Mouse (Mus musculus) liver, embryonic 13.5 days (tissue): Measurements from ENCODE around the gene Casz1. TPM values are rescaled to one million over a fixed set of nuclear protein-coding genes. Genes with fewer than 3 reads are reported as not detected.

Experiments used
- ATAC-seq: fragments of 200-750 bp; cut with Nextera tagmentation; 2 replicates; pipeline ENCODE4 v1.8.0; 2017; ENCODE audit warnings: low read depth, mild to moderate bottlenecking, moderate number of reproducible peaks, moderate library complexity
- DNase-seq: peaks from one replicate; pipeline ENCODE4 v3.0.0; 2022
- H3K27ac ChIP-seq: fragments of 300-500 bp; sonication (generic); 2 replicates; pipeline ENCODE4 v1.5.1; 2015; ENCODE audit warnings: moderate library complexity, mild to moderate bottlenecking, inconsistent platforms
- H3K27me3 ChIP-seq: fragments of 300-500 bp; sonication (generic); 2 replicates; pipeline ENCODE4 v1.6.1; 2015; ENCODE audit warnings: mild to moderate bottlenecking, inconsistent platforms
- H3K36me3 ChIP-seq: fragments of 300-500 bp; sonication (generic); 2 replicates; pipeline ENCODE4 v1.6.1; 2015; ENCODE audit warnings: mild to moderate bottlenecking, inconsistent platforms
- H3K4me1 ChIP-seq: fragments of 300-500 bp; sonication (generic); replicated peaks from 2 replicates; pipeline ENCODE4 v1.6.1; 2015; ENCODE audit warnings: inconsistent platforms
- H3K4me2 ChIP-seq: fragments of 300-500 bp; sonication (generic); 2 replicates; pipeline ENCODE4 v1.6.1; 2015; ENCODE audit warnings: inconsistent platforms, mild to moderate bottlenecking, moderate library complexity
- H3K4me3 ChIP-seq: fragments of 300-500 bp; sonication (generic); replicated peaks from 2 replicates; pipeline ENCODE4 v1.5.1; 2015; ENCODE audit warnings: mild to moderate bottlenecking, inconsistent platforms
- H3K9ac ChIP-seq: fragments of 300-500 bp; sonication (generic); 2 replicates; pipeline ENCODE4 v1.6.1; 2015; ENCODE audit warnings: mild to moderate bottlenecking, inconsistent platforms
- H3K9me3 ChIP-seq: fragments of 300-500 bp; sonication (generic); replicated peaks from 2 replicates; pipeline ENCODE4 v1.6.1; 2016; ENCODE audit warnings: inconsistent platforms
- WGBS: fragments of 180-500 bp; shearing (Covaris S2); methylation state at CpG from one replicate; pipeline ENCODE4 v1.1.7; 2015; ENCODE audit not compliant: insufficient replicate concordance; 5-methylcytosine and 5-hydroxymethylcytosine counted together
- polyA plus RNA-seq: library from polyadenylated mRNA; unstranded; fragments of >200 nt; fragmentation: Nextera tagmentation; extraction: Ambion mirVana; gene quantifications from 2 replicates; pipeline ENCODE4 v1.2.1, GENCODE M21; 2015

Casz1 gene
- polyA plus RNA-seq, 1 experiment from 2014 or later: 0.45 TPM

DNA sequence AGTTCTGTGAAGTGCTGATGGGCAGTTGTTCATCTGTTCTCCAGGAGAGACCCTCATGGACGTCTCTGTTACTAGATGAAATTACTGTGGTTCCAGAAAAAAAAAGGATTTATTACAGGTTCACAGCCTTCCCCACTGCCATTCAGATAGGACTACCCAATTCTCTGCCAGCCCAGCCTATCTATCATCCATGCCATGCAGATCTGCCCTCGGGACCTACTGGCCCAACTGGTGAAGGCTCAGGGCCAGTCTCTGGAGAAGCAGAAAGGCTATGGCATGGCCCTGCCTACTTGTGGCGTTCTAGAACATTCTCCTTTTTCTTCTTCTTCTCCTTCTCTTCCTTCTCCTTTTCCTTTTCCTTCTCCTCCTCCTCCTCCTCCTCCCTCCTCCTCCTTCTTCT is 75.4 kb downstream of the Casz1 start:
- Histone ChIP-seq H3K36me3 (no peaks in the 10 kb centered on the region), H3K4me2 (no peak overlapping the region), H3K9ac (no peak overlapping the region), H3K4me3 (no peak overlapping the region), H3K9me3 (no peaks in the 10 kb centered on the region), H3K4me1 (peaks cover 22% of the 10 kb centered on the region), H3K27me3 (peaks cover 81% of the 10 kb centered on the region), H3K27ac (no peak overlapping the region)
- no peak for ATAC-seq
- 57% methylated on average over 3 of the region's 3 CpGs for WGBS
- no peak for DNase-seq

DNA sequence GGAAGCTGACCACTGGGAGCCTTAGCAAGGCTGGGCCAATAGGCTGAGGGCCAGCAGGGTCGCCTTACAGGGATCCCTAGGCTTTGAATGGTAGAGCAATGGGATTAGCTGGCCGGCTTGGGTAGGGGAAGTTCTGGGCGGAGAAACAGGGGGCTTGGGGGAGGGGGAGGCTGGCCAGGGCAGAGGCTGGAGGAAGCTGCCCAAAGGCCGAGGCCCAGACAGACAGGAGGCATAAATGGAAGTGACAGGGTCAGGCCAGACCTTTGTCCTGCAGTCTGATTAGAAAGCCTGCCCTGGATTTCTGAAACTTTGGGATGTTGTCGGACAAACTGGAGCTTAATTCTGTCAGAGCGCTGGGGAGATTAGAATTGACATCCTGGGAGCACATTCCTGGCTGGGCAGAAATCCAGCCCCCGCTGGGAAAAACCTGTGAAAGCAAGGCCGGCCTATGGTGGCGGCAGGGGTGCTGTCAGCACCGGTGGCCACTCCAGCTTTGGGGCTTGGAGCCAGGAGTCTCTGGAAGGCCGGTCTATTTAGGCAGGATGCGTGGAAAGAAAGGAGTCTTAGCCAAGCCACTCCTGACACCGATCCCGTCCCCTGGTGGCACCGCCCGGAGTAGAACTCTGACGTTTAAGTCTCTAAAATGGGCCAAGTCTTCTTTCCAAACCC is 76.9 kb downstream of the Casz1 start:
- 38% methylated on average over 17 of the region's 17 CpGs for WGBS
- H3K27ac ChIP-seq: no peak overlapping the region
- H3K9me3 ChIP-seq: no peaks in the 10 kb centered on the region
- no peak overlapping the region for H3K4me2 ChIP-seq
- peaks cover 83% of the 10 kb centered on the region for H3K27me3 ChIP-seq
- H3K4me1 ChIP-seq: peaks cover 22% of the 10 kb centered on the region
- ATAC-seq (no peak), DNase-seq (no peak)
- H3K4me3 ChIP-seq: no peak overlapping the region
- H3K9ac ChIP-seq: no peak overlapping the region
- no peaks in the 10 kb centered on the region for H3K36me3 ChIP-seq

DNA sequence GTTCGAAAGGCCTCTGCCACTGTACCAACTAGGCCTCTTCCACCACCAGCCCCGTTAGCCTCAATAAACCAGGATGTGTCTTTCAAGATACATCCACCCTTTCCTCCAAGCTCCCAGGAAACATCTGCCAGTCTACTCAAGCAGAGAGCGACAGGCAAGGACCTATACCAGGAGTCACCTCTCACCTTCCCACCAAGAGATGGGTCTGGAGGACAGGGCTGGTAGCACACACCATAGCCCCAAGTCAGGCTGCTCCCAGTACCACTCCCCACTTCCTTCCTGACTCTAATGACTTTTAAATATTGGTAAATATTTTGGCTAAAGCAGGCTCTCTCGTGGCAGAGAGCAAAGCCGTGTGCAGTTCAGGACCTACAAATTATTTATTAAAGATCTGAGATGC is 77.6 kb downstream of the Casz1 start:
- Histone ChIP-seq H3K9me3 (no peaks in the 10 kb centered on the region), H3K27me3 (peaks cover 84% of the 10 kb centered on the region), H3K4me3 (no peak overlapping the region), H3K4me1 (peaks cover 22% of the 10 kb centered on the region), H3K4me2 (no peak overlapping the region), H3K27ac (no peak overlapping the region), H3K36me3 (no peaks in the 10 kb centered on the region), H3K9ac (no peak overlapping the region)
- ATAC-seq (no peak), DNase-seq (no peak)
- WGBS: 62% methylated on average over 5 of the region's 5 CpGs

DNA sequence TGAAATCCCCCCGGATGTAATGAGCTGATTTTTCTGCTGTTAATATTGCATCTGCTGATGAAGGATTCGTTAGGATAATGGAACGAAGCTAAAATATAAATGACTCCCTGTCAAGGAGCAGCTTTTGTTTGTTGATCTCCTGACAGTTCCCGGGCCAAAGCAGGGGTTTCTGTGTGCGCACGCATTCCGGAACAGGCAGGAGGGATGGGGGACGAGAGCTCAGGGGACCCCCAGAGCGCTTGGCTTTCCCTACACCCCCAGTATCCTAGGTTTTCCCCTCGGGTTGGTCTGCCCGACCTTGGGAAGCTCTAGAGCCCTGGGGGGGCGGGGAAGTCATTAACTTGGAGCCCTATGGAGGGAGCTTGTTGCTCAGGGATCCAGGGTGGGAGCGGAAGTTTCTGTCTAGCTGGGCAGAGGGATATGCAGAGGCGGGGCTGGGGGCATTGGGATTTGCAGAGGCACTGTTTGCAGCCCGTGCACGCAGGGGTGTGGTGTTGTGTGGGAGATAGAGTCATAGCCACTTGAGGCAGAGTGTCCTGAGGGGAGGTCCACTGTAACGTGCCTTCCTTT is 78.2 kb downstream of the Casz1 start:
- no peak for DNase-seq
- H3K4me1 ChIP-seq: peaks cover 18% of the 10 kb centered on the region
- H3K27ac ChIP-seq: no peak overlapping the region
- no peak for ATAC-seq
- 22% methylated on average over 17 of the region's 17 CpGs for WGBS
- H3K4me3 ChIP-seq: no peak overlapping the region
- H3K9me3 ChIP-seq: no peaks in the 10 kb centered on the region
- H3K27me3 ChIP-seq: peaks cover 83% of the 10 kb centered on the region
- H3K4me2 ChIP-seq: no peak overlapping the region
- H3K36me3 ChIP-seq: no peaks in the 10 kb centered on the region
- no peak overlapping the region for H3K9ac ChIP-seq

DNA sequence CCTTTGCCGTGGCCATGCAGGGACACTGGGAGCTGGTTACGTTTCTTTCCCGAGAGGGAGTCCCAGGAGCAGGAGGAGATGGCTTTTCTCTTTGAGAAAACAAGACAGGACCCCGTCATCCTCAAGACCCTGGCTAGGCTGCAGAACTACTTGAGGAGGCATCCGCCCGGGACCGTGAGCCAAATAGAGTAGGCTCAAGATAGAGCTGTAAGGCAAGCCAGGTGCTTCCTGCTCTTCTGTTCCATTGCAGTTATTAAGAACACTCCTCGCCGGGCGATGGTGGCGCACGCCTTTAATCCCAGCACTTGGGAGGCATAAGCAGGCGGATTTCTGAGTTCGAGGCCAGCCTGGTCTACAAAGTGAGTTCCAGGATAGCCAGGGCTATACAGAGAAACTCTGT is 80.4 kb downstream of the Casz1 start:
- 69% methylated on average over 14 of the region's 14 CpGs for WGBS
- no peak overlapping the region for H3K27ac ChIP-seq
- no peak overlapping the region for H3K4me2 ChIP-seq
- H3K9me3 ChIP-seq: no peaks in the 10 kb centered on the region
- ATAC-seq (no peak), DNase-seq (no peak)
- no peak overlapping the region for H3K9ac ChIP-seq
- no peaks in the 10 kb centered on the region for H3K36me3 ChIP-seq
- peaks cover 5% of the 10 kb centered on the region for H3K4me1 ChIP-seq
- no peak overlapping the region for H3K4me3 ChIP-seq
- peaks cover 84% of the 10 kb centered on the region for H3K27me3 ChIP-seq

DNA sequence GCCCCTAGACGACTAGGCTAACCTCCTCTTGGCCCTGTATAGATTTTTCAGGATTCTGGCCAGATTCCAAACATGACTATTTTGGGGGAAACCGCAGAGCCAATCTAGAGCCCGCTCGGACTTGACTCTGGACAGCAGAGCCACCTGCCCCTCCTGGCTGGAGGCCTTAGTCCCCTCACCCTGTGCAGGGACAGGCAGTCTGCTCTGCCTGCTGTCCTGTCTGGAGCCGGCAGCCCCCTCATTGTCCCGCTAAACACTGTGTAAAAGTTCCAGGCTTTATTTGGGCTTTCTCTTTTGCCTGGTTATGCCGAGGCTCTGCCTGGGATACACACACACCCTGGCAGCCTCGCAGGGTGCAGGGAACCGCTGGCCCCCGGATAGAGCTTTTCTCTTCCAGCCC is 81.2 kb downstream of the Casz1 start:
- H3K27ac ChIP-seq: no peak overlapping the region
- peaks cover 3% of the 10 kb centered on the region; the same call in 1 of the 2 replicates for H3K4me1 ChIP-seq

DNA sequence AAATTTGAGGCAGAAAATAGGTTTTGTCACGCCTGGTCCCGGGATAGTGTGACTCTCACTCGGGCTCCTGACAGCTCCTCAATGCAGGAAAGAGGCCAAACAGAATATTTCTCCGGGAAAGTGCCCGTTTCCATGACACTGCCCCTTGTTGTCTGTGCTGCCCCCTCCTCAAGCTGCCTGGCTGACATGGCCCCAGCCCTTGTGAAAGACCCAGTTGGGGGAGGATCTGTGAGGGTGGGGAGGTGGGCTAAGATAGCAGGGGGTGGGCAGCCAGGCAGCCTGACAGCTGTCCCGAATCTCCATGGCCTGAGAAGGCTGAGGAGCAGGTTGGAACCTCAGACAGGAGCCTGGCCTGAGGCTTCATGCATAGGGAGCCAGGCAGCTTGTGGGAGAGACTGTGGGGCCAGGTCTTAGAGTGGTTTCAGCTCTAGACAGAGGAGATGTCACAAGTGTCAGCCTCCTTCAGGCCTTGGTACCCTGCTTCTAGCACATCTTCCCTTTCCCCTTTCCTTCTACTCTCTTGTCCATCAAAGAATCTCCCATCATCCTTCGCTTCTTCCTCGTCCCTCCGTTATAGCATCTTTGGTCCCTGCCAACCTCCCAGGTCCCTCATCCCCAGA is 81.8 kb downstream of the Casz1 start:
- no peak for ATAC-seq
- Histone ChIP-seq H3K4me3 (no peak overlapping the region), H3K36me3 (no peaks in the 10 kb centered on the region), H3K9me3 (no peaks in the 10 kb centered on the region), H3K4me1 (0 out of 2 replicates have a peak, but pooled peaks cover 5% of the 10 kb centered on the region), H3K4me2 (no peak overlapping the region), H3K9ac (no peak overlapping the region), H3K27me3 (peaks cover 86% of the 10 kb centered on the region), H3K27ac (no peak overlapping the region)
- no peak for DNase-seq
- WGBS: 51% methylated on average over 9 of the region's 9 CpGs

More for the DNA sequence above, 81.2 kb downstream of the Casz1 start:
- Histone ChIP-seq H3K4me3 (no peak overlapping the region), H3K4me2 (no peak overlapping the region), H3K27me3 (peaks cover 86% of the 10 kb centered on the region), H3K36me3 (no peaks in the 10 kb centered on the region), H3K9me3 (no peaks in the 10 kb centered on the region), H3K9ac (no peak overlapping the region)
- 48% methylated on average over 10 of the region's 10 CpGs for WGBS
- ATAC-seq (no peak), DNase-seq (no peak)

DNA sequence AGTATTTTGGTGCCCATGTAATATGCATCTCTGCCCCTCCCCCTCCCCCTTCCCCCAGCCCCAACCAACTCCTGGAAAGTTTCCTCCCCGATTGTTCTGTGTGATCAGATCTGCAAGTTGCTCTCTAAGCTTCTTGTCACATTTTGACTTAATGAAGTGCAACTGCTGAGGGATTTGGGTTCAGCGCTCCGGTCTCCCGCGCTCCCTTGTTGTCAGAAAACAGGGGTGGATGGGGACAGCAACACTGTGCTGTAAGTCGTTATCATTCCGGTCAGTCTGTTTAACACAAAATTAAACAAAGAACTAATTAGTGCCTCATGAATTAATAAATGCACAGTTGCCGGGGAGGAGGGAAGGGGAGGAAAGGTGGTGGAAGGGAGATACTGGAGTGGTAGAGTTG is 84.0 kb downstream of the Casz1 start:
- Histone ChIP-seq H3K9me3 (no peaks in the 10 kb centered on the region), H3K4me1 (0 out of 2 replicates have a peak, but pooled peaks cover 4% of the 10 kb centered on the region), H3K27ac (no peak overlapping the region), H3K36me3 (no peaks in the 10 kb centered on the region), H3K9ac (no peak overlapping the region), H3K4me2 (no peak overlapping the region), H3K27me3 (peaks cover 86% of the 10 kb centered on the region), H3K4me3 (no peak overlapping the region)
- 47% methylated on average over 8 of the region's 8 CpGs for WGBS
- DNase-seq (no peak), ATAC-seq (no peak)

DNA sequence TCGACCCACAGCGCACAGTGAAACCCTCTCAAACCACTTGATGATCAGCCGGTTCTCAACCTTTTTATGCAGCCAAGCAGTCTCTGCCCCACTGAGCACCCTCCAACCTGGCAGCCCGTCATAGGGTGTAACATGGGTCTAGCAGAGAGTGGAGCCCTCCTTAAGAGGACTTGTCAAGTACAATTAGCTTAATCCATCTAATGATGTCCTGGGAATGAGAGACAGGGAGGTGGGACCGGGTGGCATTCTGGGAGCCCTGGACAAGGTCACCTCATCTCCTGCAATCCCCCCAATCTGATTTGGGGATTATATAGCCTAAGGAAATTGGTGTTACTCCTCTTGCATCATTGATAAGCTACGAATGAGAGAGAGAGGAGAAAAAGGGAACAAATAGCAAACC is 84.8 kb downstream of the Casz1 start:
- Histone ChIP-seq H3K4me1 (0 out of 2 replicates have a peak, but pooled peaks cover 4% of the 10 kb centered on the region), H3K36me3 (no peaks in the 10 kb centered on the region), H3K4me3 (no peak overlapping the region), H3K9me3 (no peaks in the 10 kb centered on the region), H3K27me3 (peaks cover 89% of the 10 kb centered on the region), H3K9ac (no peak overlapping the region), H3K4me2 (no peak overlapping the region), H3K27ac (no peak overlapping the region)
- WGBS: 55% methylated on average over 6 of the region's 6 CpGs
- ATAC-seq (no peak), DNase-seq (no peak)

DNA sequence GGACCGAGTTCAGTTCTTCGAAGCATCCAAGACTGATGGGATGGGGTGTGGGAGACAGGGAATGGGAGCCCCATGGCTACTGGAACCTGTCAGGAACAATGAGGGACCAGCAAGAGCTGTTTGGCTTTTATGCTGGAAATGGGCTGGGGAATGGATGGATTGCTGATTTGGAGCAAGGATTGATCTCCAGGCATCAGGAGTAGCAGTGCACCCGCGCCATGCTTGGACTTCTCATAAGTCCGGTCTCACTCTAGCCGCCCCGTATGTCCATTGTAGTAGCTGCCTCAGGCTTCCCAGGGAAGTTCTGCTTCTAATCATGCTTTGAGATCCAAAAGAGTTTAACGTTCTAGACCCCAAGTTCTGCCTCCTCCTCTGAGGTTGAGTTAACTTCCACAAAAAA is 86.2 kb downstream of the Casz1 start:
- ATAC-seq (no peak), DNase-seq (no peak)
- H3K36me3 ChIP-seq: no peaks in the 10 kb centered on the region
- WGBS: 57% methylated on average over 8 of the region's 8 CpGs
- H3K27me3 ChIP-seq: peaks cover 92% of the 10 kb centered on the region
- H3K4me1 ChIP-seq: 0 out of 2 replicates have a peak, but pooled peaks cover 4% of the 10 kb centered on the region
- peak overlapping the region; percentile 58; the same call in 1 of the 2 replicates for H3K4me2 ChIP-seq
- no peak overlapping the region for H3K9ac ChIP-seq
- H3K4me3 ChIP-seq: no peak overlapping the region
- no peaks in the 10 kb centered on the region for H3K9me3 ChIP-seq
- no peak overlapping the region for H3K27ac ChIP-seq

DNA sequence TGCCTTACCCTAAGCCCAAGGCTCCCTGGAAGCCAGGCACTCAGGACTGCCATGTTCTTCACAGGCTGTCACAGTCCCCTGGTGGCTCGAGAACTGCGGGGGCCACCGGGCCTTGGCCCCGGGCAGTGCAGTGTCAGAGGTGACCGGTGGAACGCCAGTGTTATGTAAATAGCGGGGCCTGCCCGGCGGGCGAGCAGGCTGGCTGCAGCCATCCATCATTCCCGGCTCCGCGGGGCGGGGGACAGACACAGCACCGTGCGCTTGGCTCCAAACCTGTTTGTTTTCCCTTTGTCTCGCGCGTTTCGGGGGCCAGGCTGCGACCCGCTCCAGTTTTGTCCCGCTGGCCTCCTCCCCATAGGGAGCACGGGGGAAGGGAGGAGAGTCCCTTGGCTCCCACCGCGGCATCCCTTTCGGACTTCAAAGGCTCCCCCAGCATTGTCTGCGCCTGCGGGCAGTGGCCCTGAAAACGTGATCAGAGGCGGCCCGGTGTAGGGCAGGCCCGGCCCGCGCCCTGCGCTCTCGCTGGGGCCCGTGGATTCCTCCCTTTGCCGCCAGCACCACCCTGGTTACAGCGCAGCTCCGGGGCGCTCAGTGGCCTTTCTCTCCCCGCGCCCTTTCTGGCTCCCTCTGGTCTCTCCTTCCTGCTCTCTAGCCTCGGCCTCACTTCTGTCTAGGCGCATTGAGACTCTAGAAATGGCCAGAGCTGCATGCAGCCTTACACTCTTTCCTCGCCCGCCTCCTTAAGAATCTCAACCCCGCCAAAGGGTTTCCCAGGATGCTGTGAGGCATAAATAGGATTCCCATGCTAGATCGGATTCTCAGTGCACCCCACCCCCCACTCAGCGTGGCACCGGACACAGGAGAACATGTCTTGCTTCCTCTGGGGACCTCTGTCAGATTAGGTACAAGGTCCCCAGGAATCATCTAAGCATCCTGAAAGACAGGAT is 86.9 kb downstream of the Casz1 start:
- no peaks in the 10 kb centered on the region for H3K36me3 ChIP-seq
- no peaks in the 10 kb centered on the region for H3K9me3 ChIP-seq
- H3K4me3 ChIP-seq: peak overlapping the region; percentile 21
- 0 out of 2 replicates have a peak, but pooled peaks cover 4% of the 10 kb centered on the region for H3K4me1 ChIP-seq
- ATAC-seq: 0 out of 2 replicates have a peak, but pooled peaks have one; percentile 35
- peaks cover 90% of the 10 kb centered on the region for H3K27me3 ChIP-seq
- WGBS: 9% methylated on average over 52 of the region's 52 CpGs
- no peak overlapping the region for H3K27ac ChIP-seq
- H3K4me2 ChIP-seq: peak overlapping the region; percentile 58
- H3K9ac ChIP-seq: no peak overlapping the region
- no peak for DNase-seq
